Mouse (Mus musculus): Measurements from ENCODE around the gene Pou5f1. TPM values are rescaled to one million over a fixed set of nuclear protein-coding genes. Genes with fewer than 3 reads are reported as not detected.
A peak's percentile ranks its signal among the peaks of the same experiment; 100 is the strongest.
"Not testable (repeated sequence)": the region's sequence is repeated elsewhere in the genome, so short reads cannot be mapped to it uniquely, and the experiment has no call there.

Pou5f1 gene
- polyA plus RNA-seq, 1 experiment from 2014 or later = not detected

- no peak for DNase-seq (ENCODE audit: low spot score)
- no peaks in the 10 kb centered on the region for H3K9me3 ChIP-seq (replicated peaks)
- H3K36me3 ChIP-seq = no peaks in the 10 kb centered on the region
- no peak overlapping the region for H3K4me3 ChIP-seq
- H3K4me1 ChIP-seq = peaks cover 28% of the 10 kb centered on the region
- H3K27ac ChIP-seq = peak overlapping the region; percentile 81
- peaks cover 40% of the 10 kb centered on the region for H3K27me3 ChIP-seq (ENCODE audit: low read depth, poor library complexity, severe bottlenecking)
- WGBS = 48% methylated on average over 5 of the region's 5 CpGs
These were observed 3.1 kb upstream of the Pou5f1 start for GRCm38 (mm10) chr17:35502762-35503161.

GRCm38 (mm10) chr17:35503849-35504248 is 2.0 kb upstream of the Pou5f1 start:
- H3K4me1 ChIP-seq = peaks cover 28% of the 10 kb centered on the region
- H3K36me3 ChIP-seq = no peaks in the 10 kb centered on the region
- no peak overlapping the region for H3K4me3 ChIP-seq
- no peaks in the 10 kb centered on the region for H3K9me3 ChIP-seq (replicated peaks)
- no peak overlapping the region for H3K27ac ChIP-seq
- 27% methylated on average over 5 of the region's 5 CpGs for WGBS
- DNase-seq (ENCODE audit: low spot score) = no peak
- H3K27me3 ChIP-seq (ENCODE audit: low read depth, poor library complexity, severe bottlenecking) = peaks cover 50% of the 10 kb centered on the region

GRCm38 (mm10) chr17:35504628-35505481 is 963 bp upstream of the Pou5f1 start:
- 28% methylated on average over 8 of the region's 8 CpGs for WGBS
- H3K27me3 ChIP-seq (ENCODE audit: low read depth, poor library complexity, severe bottlenecking) = peaks cover 53% of the 10 kb centered on the region

GRCm38 (mm10) chr17:35506881-35507280 is 1.1 kb downstream of the Pou5f1 start:
- no peaks in the 10 kb centered on the region for H3K9me3 ChIP-seq (replicated peaks)
- H3K27ac ChIP-seq = no peak overlapping the region
- H3K4me1 ChIP-seq = peaks cover 27% of the 10 kb centered on the region
- no peaks in the 10 kb centered on the region for H3K36me3 ChIP-seq
- DNase-seq (ENCODE audit: low spot score) = no peak
- no peak overlapping the region for H3K4me3 ChIP-seq
- peaks cover 53% of the 10 kb centered on the region for H3K27me3 ChIP-seq (ENCODE audit: low read depth, poor library complexity, severe bottlenecking)
- 11% methylated on average over 10 of the region's 10 CpGs for WGBS

More at GRCm38 (mm10) chr17:35504628-35505481, 963 bp upstream of the Pou5f1 start:
- Histone ChIP-seq H3K36me3 (no peaks in the 10 kb centered on the region), H3K4me1 (peaks cover 28% of the 10 kb centered on the region), H3K27ac (0 out of 2 replicates have a peak overlapping the region, but pooled peaks have one; percentile 8), H3K4me3 (no peak overlapping the region), H3K9me3 (replicated peaks) (no peaks in the 10 kb centered on the region)
- DNase-seq (ENCODE audit: low spot score) = no peak

GRCm38 (mm10) chr17:35507556-35508260 is 1.9 kb downstream of the Pou5f1 start:
- no peak overlapping the region for H3K27ac ChIP-seq
- H3K27me3 ChIP-seq (ENCODE audit: low read depth, poor library complexity, severe bottlenecking) = peaks cover 53% of the 10 kb centered on the region
- no peak for DNase-seq (ENCODE audit: low spot score)
- H3K9me3 ChIP-seq (replicated peaks) = no peaks in the 10 kb centered on the region
- H3K36me3 ChIP-seq = peaks cover 6% of the 10 kb centered on the region; the same call in 1 of the 2 replicates
- WGBS = 23% methylated on average over 13 of the region's 13 CpGs
- peaks cover 19% of the 10 kb centered on the region for H3K4me1 ChIP-seq
- no peak overlapping the region for H3K4me3 ChIP-seq

- 59% methylated on average over 5 of the region's 5 CpGs for WGBS
- Histone ChIP-seq H3K4me1 (peaks cover 17% of the 10 kb centered on the region), H3K27me3 (ENCODE audit: low read depth, poor library complexity, severe bottlenecking) (peaks cover 53% of the 10 kb centered on the region)
- not testable (repeated sequence) for H3K36me3 ChIP-seq; H3K4me3 ChIP-seq; H3K9me3 ChIP-seq (replicated peaks); DNase-seq (ENCODE audit: low spot score); H3K27ac ChIP-seq
These were observed 2.5 kb downstream of the Pou5f1 start for GRCm38 (mm10) chr17:35508279-35508678.

GRCm38 (mm10) chr17:35509284-35509683 is 3.5 kb downstream of the Pou5f1 start:
- WGBS = 50% methylated on average over 8 of the region's 8 CpGs
- peaks cover 47% of the 10 kb centered on the region for H3K27me3 ChIP-seq (ENCODE audit: low read depth, poor library complexity, severe bottlenecking)
- no peak for DNase-seq (ENCODE audit: low spot score)

GRCm38 (mm10) chr17:35512916-35513626 is 7.3 kb downstream of the Pou5f1 start:
- Histone ChIP-seq H3K9me3 (replicated peaks) (no peaks in the 10 kb centered on the region), H3K27ac (no peak overlapping the region), H3K4me1 (peaks cover 30% of the 10 kb centered on the region), H3K27me3 (ENCODE audit: low read depth, poor library complexity, severe bottlenecking) (peaks cover 9% of the 10 kb centered on the region), H3K36me3 (peaks cover 16% of the 10 kb centered on the region), H3K4me3 (no peak overlapping the region)
- 90% methylated on average over 7 of the region's 7 CpGs for WGBS
- no peak for DNase-seq (ENCODE audit: low spot score)

More at GRCm38 (mm10) chr17:35509284-35509683, 3.5 kb downstream of the Pou5f1 start:
- peaks cover 12% of the 10 kb centered on the region for H3K36me3 ChIP-seq
- H3K4me1 ChIP-seq = peaks cover 16% of the 10 kb centered on the region
- H3K27ac ChIP-seq = no peak overlapping the region
- no peak overlapping the region for H3K4me3 ChIP-seq
- no peaks in the 10 kb centered on the region for H3K9me3 ChIP-seq (replicated peaks)

GRCm38 (mm10) chr17:35513886-35514285 is 8.1 kb downstream of the Pou5f1 start:
- WGBS = 13% methylated on average over 2 of the region's 2 CpGs
- peak overlapping the region; percentile 72; the same call in 1 of the 2 replicates for H3K4me3 ChIP-seq
- H3K9me3 ChIP-seq (replicated peaks) = no peaks in the 10 kb centered on the region
- DNase-seq (ENCODE audit: low spot score) = peak; percentile 89
- peaks cover 16% of the 10 kb centered on the region for H3K36me3 ChIP-seq
- H3K27ac ChIP-seq = 0 out of 2 replicates have a peak overlapping the region, but pooled peaks have one; percentile 64
- peaks cover 34% of the 10 kb centered on the region for H3K4me1 ChIP-seq
- H3K27me3 ChIP-seq (ENCODE audit: low read depth, poor library complexity, severe bottlenecking) = peaks cover 2% of the 10 kb centered on the region; the same call in 1 of the 2 replicates

- no peaks in the 10 kb centered on the region for H3K9me3 ChIP-seq (replicated peaks)
- peaks cover 34% of the 10 kb centered on the region for H3K4me1 ChIP-seq
- H3K27me3 ChIP-seq (ENCODE audit: low read depth, poor library complexity, severe bottlenecking) = no peaks in the 10 kb centered on the region
- WGBS = 23% methylated on average over 6 of the region's 6 CpGs
- peaks cover 16% of the 10 kb centered on the region for H3K36me3 ChIP-seq
- no peak for DNase-seq (ENCODE audit: low spot score)
- H3K27ac ChIP-seq = peak overlapping the region; percentile 64
- H3K4me3 ChIP-seq = peak overlapping the region; percentile 72
These were observed 8.9 kb downstream of the Pou5f1 start for GRCm38 (mm10) chr17:35514756-35515155.

- H3K36me3 ChIP-seq = peaks cover 26% of the 10 kb centered on the region
- 6% methylated on average over 25 of the region's 25 CpGs for WGBS
- no peaks in the 10 kb centered on the region for H3K27me3 ChIP-seq (ENCODE audit: low read depth, poor library complexity, severe bottlenecking)
- peak; percentile 67 for DNase-seq (ENCODE audit: low spot score)
- H3K4me3 ChIP-seq = peak overlapping the region; percentile 72
- H3K4me1 ChIP-seq = peaks cover 34% of the 10 kb centered on the region
- no peaks in the 10 kb centered on the region for H3K9me3 ChIP-seq (replicated peaks)
- peak overlapping the region; percentile 85 for H3K27ac ChIP-seq
These were observed 10.3 kb downstream of the Pou5f1 start for GRCm38 (mm10) chr17:35515911-35516640.
